Mouse (Mus musculus) mesoderm, embryonic 11.5 days (tissue): Measurements from ENCODE around the gene Adamts20.
"Not testable (repeated sequence)": the region's sequence is repeated elsewhere in the genome, so short reads cannot be mapped to it uniquely, and the experiment has no call there.

ENCODE experiments used
- DNase-seq: peaks from one replicate; pipeline ENCODE4 v3.0.0-alpha.2; 2012; ENCODE audit warnings: low read depth, low spot score

Adamts20 gene

DNA sequence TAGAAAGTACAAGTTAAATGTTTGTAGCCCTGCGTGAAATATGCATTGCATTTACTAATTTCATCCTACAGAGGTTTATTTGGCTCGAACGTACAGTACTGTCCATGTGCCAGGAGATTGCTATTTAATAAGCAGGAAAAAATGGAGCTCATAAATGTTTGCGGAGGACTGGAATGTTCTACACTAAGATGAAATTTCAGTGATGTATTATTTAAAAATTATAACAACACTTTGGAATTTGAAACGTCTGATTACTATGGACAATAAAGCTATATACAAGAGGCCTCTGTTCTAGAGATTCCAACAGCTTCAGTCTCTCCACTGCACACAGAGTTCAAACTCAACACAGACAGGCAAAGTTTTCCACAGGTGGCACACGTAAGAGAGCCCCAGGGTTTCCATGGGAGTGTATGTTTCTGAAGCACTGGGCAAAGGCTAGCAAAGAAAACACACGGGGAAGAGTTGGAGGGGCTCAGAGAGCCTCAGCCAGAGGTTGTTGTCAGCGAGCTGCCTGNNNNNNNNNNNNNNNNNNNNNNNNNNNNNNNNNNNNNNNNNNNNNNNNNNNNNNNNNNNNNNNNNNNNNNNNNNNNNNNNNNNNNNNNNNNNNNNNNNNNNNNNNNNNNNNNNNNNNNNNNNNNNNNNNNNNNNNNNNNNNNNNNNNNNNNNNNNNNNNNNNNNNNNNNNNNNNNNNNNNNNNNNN is 20.6 kb downstream of the Adamts20 start:
- DNase-seq: no peak

DNA sequence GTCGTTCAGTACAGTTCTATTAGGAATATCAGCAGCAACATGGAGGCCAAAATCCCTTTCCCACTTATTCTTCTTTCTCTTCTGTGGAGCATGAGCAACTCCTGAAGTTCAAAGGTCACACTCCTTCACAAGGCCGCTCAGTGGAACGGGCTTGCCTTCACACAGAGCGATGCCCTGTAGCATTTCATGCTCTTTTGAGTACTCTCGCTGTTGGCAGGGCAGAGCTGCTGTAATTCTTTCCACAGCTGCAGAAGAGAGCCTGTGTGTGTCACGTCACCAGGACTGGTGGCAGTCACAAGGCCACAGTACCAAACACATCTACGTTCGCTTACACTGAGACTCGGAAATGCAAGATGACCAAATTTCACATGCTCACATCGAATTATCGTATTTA is 21.2 kb downstream of the Adamts20 start:
- no peak for DNase-seq

DNA sequence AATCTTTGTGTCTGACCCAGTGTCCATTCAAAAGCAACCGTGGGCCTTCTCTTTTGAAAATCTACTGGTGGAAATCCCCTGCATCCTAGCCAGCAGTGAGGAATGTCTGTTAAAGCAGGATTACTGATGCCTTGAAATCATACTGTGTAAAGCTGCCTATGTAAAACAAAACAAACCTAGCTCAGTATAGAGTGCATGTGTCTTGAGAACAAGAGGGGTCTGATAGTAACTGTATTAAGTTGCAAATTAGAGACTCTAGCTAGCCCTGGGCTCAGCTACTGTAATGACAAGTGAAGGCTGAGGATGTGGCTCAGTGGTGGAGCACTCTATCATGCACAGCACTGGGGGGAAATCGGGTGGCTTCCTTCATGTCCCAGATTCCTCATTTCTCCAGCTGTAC is 22.2 kb downstream of the Adamts20 start:
- no peak for DNase-seq

DNA sequence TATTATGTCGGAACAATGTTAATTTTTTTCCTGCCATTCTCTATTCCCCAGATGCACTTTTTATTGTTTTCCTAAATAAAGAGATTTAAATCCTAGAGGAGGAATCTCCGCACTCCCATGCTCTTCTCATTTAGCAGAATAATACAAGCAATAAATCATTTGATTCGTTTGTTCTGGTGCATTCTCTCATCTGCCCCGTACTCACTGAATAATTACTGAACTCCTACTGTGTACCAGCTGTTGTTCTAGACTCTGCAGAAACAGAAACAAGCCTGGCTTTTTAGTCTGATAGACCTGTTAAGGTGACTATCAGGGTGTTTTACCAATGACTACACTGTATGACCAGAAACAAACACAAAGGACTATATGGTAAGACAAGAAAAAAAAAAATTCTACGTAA is 29.7 kb downstream of the Adamts20 start:
- no peak for DNase-seq

DNA sequence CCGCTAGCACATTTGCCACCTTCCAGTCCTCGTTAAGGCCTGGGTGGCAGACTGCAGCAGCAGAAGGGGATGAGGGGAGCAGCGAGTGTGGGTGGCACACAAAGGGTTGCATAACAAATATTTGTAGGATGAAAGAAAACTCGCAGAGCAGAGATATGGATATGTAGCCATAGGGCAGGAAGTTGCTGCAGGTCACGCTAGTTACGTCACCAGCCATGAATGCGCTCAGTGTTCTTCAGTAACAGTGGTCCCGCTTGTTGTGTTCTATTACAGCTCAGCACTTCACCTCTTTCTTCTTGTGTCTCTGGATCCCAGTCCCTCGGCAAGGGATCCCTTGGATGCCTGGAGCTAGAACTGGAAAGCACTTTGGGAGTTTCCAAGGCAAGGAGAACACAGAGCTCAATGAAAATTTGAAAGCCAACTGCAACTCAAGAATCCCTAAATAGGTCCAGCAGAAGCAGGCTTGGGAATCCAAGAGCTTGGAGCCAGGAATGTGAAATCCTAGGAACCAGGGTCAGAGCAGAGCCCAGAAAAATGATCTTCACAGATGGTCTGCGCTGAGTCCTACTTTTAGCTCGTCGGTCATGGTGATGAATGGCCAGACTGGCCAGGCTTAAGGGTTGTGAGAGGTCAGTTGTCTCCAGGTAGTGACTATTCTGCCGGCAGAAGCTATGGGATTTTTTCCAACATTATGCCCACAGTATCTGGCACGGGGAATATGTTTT is 34.4 kb downstream of the Adamts20 start:
- no peak for DNase-seq

DNA sequence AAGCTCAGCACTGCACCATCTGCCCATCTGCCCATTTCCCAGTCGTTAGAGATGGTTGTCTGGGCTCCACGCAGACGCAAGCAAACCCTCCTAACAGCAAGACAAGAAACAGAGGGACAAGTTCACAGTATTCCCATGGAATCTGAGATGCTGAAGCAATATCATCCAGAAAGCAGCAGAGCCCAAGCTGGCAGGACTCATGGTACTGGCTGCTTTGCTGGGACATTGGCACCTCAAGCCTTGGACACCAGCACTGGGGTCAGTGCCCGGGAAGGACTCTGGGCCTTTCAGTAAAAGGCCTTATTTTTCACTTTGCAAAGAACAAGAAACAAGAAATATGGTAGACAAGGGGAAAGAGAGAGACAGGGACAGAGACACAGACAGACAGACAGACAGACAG is 36.5 kb downstream of the Adamts20 start:
- no peak for DNase-seq

DNA sequence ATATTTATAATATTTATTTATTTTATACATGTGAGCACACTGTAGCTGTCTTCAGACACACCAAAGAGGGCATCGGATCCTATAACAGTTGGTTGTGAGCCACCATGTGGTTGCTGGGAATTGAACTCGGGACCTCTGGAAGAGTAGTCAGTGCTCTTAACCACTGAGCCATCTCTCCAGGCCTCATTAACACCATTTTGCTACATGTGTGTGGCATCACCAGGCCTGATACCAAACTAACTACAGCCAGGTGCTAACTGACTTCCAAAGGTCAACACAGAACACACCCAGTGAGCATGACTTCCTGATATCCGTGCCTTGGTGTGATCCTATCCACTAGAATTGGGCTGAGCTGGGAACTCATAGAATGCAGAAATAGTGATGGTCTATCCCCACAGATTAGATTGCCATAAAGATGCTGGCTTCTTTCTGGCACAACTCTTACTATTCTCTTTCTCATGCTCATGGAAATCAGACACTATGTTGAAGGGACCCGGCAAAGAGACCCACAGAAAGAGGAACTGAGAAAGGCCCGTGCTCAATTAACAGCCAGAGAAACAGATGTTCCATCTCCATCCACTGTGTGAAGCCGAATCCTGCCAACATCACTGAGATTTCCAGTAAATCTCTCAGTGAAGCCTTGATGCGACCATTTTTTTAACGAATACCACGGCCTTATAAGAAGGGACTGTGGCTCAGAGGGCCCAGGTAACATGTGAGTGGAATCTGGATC is 37.6 kb downstream of the Adamts20 start:
- no peak for DNase-seq

DNA sequence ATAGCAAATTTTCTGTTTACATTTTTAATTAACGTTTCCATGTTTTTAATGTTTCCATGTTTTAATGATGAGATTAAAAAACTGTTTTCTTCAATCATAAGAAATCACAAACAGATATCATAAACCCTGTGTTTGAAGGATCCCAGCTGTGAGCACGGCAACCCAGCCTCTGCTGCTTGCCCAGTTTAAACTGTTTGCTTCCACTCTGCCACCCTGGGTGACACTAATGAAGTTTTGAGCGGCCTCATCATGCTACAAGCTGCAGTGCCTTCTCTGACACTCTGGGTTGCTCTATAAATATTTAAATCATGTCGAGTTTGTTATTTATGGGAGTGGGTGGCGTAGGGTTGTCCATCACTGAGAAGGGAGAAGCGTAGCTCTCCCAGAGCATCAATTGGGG is 44.7 kb downstream of the Adamts20 start:
- DNase-seq: no peak

DNA sequence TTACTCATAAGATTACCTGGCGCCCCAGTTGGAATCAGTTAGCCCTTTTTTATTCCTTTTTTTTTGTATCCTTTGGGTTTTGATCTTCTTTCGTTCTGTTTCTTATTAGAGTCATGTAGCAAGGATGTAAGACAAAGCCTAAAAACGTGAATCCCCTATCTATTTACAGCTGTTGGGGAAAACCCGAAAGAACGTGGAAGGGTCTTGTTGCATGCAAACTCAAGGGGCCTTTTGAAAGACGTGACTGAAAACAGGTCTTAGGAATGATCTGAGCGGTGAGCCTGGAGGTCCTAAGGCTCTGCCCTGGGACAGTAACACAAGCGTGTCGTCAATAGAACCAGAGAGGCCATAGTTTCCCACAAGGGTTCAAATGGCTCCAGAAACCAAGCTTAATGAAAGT is 46.1 kb downstream of the Adamts20 start:
- no peak for DNase-seq

DNA sequence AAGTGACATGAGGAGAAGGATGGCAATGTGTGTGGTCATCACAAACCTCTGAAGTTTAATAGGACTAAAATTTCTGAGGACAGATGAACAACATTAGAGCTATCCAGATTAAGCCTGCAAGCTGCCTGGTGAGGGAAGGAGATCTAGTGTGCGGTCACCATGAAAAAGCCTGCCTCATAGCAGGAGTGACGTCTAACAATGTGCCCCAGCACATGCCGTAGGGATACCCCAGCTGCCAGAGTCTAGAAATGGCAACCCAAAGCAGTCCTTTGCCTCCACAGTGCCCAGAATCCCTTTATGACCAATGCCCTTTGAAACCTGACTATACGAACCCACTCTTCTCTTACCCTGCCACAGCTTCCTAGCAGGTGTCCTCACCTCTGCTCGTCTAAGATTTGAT is 46.8 kb downstream of the Adamts20 start:
- DNase-seq: no peak

DNA sequence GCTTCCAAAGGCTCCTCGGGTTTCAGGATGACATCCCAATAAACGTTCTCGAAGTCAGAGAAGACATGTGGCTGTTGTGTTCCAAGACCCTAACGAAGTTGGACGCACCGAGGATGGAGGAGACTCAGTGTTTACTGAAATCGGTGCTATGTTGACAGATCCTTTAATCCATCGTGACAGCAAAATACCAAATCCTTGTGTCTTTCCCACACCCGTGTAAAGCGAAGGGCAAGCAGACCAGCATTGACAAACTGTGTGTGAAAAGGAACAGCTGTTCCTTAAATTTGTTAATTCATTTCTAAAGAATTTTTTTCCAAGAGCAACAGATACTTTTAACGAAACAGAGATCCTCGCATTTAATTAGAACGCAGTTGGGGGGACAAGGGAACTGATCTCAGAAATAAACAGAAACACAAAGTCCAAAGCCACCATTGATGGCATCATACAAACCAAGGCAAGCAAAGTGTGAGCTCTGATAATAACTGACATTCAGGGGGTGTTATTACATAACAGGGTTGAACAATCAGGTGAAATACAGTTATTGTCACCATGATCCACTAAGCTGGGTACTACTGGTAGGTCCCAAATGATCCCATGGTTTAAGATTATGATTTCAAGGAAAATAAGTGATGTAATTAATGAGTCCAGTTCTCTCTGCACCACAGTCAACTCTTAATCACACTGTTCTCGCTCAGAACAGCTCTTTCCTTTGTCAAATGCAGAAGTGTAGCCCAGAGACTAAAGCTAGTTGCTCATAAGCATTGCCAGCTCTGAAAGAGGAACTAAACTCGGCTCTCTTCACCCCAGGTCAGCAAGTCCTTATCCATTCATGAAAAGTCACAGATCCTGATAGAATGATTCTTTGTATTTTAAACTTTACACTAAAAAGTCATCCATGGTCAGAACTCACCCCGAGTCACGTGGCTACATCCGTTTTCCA is 47.7 kb downstream of the Adamts20 start:
- DNase-seq: no peak

DNA sequence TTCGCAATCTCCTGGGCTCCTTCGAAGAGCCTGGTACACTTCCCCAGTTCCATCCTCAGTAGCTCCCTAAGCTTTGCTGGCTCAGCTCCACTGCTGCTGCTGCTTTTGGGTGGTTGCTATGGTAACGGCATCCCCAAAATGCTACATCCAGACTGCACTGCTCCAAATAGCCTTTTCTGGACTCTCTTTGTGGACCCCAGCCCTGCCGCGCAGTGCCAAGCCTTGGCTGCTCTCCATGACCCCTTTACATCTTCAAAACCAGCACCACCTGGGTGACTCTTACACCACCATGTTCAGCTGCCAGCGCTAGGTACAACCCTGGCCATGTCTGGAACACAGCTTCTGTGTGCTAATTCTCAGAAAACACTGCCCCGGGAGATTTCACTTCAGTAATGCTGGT is 55.4 kb downstream of the Adamts20 start:
- DNase-seq: peak; percentile 49

DNA sequence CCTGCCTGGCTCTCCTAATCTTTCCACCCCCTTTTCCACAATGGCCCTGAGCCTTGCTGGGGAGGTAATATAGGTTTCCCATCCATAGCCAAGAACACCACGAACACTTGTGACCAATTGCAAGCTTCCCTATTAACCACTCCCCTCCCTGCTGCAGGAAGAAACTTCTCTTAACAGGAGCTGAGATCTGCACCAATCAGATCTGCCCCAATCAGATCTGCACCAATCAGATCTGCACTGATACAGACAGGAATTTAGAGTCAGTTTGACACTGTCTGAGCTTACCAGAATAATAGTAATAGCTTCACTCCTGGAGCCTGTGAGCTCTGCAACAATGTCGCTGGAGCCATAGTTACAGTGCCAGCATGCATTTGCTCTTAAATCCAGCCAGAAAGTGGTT is 58.9 kb downstream of the Adamts20 start:
- peak; percentile 38 for DNase-seq

DNA sequence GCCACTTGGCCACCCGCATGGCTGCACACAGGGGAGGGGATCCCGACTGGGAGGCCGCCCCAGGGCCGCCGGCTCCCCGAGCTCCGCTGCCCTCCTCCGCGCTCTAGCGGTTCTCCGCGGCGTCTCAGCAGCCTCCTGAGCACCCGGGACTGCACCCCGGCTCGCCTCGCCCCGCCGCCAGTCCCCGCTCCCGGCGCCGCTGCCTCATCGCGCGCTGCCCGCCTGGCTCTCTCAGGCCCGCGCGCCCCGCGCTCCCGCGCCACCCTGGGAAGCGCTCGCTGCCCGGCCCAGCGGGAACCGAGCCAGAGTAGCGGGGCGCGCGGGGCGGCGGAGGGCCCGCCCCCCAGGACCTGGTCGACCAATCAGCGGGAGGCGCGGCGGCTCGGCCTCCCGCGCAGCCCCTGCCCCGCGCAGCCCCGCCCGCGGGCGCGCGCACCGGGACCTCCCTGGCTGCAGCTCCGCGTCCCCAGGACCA is 61.1 kb downstream of the Adamts20 start:
- peak; percentile 83 for DNase-seq

DNA sequence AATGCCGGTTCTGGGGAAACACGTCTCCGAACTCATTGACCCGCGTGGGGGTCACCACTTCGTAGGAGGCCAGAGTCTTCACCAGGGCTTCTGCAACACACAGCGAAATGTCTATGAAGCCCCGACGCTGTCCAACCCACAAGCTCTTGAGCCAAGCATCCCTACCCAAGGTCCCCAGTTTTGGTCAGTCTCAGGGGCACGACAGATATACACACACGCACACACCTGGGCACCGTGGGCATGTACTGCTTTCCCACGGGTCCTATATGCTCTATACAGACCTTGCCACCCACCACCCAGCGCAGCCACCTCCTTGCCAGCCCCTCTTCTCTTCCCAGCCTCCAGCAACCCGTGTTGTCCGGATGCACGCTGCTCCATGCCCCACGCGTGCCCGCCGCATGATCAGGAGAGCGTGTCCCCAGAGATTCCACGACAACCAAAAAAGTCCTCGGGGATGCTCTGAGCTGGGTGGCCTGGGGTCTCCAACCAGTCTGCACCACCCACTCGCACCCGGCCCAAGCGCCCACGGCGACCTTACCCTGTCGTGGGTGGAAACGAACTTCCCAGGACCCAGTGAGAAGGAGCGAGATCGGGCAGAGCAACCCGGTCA is 61.7 kb downstream of the Adamts20 start:
- DNase-seq: peak; percentile 19

DNA sequence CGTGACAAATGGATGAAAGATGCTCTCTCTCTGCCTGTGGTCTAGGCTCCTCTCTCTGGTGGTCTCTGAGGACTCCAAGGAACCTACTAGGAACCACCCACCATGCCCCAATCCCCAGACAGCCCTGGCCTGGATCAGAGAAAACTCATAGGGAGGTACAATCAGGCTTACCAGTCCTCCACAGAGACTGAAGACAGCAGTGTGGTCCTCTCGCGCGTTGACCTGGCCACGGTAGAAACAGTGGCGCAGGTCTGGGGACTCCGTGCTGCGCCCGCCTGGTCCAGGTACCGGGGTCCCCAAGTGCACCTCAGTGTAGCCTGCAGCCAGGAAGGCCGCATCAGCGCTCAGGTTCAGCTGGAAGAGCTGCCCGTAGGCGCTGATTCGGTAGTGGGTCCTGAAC is 62.2 kb downstream of the Adamts20 start:
- DNase-seq: peak; percentile 25

DNA sequence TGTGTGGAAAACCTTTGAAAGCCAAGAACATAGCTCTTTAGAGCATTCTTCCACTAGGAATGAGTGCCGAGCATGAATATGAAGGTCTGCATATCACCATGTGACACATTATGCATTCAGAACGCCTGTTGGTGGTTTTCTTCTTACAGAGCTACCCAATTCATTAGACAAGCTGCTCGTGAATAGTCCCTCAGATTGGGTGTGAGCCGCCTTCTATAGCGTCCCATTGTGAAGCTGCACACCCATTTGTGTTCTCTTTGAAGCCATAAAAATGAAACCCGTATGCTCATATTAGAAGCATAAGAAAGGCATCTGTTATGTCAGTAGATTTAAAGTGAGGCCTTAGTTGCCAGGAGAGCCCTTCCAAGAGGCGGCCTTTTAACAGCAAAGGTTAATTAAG is 72.5 kb downstream of the Adamts20 start:
- DNase-seq: no peak

DNA sequence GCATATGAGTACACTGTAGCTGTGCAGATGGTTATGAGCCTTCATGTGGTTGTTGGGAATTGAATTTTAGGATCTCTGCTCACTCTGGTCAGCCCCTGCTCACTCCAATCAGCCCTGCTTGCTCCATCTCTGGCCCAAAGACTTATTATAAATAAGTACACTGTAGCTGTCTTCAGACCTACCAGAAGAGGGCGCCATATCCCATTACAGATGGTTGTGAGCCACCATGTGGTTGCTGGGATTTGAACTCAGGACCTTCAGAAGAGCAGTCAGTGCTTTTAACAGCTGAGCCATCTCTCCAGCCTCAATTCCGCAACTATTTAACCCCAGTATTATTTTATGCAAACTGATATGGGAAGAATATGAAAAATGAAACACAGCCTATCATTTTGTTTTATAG is 75.1 kb downstream of the Adamts20 start:
- DNase-seq: not testable (repeated sequence)

DNA sequence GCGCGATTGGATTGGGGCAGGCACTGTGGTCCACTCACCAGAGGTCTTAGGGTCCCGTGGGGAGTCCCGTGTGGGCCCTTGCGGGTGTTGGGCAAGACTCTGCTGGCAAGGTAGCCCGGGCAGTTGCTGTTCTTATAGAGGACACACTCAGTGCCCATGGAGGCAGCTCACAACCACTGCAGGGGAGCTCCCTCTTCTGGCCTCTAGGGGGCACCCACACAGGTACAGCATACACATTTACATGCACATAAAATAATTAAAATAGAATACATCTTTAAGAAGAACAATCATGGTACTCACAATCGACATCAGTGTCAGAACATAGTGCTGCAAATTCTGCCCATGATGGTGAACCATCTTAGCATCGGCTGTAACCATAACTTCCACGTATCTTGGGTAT is 85.8 kb downstream of the Adamts20 start:
- no peak for DNase-seq

DNA sequence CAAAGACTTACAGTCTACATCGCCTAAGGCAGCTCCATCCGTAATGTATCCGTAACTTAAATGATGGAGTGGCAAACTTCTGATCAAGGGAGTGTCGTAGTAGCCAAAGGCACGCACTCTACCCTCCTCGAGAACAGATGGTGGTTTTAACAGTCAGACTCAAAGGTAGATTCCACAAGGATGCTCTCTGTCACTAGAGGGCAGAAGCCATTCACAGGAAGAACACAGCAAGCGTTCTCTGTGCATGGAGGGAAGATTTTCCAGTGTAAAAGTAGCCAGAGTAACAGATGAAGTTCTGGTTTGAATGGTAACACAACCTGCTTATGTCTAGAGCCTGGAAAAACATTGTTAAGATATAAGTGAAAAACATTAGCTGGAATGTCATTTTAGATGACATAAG is 92.7 kb downstream of the Adamts20 start:
- DNase-seq: no peak

DNA sequence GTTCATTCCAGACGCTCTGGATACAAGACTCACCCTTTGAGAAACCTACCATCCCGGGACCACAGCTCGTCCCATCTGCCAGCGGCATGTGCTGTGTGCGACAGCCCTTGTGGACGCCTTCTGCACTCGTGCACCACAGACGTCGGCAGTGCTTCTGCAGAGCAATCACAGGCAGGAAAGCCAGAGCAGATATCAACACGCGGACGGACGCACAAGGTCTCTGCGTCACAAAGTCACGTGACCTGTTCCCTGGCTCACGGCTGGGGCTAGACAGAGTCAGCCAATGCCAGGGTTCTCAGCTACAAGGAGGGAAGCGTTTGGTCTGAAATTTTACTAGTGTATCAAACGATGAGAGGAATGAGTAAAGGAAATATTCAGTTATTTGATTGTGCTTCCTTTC is 116.2 kb downstream of the Adamts20 start:
- no peak for DNase-seq
